Mouse (Mus musculus): ENCODE measurements around the gene Chst13. TPM values are rescaled to one million over a fixed set of nuclear protein-coding genes. Genes with fewer than 3 reads are reported as not detected.
A peak's percentile ranks its signal among the peaks of the same experiment; 100 is the strongest.

Chst13 gene
- 0.05 TPM for polyA plus RNA-seq (2012; fragmentation: generic; extraction: Trizol)
- long read RNA-seq, experiment 1, partial matches to known transcripts, result 0 of 1 reads
- long read RNA-seq, experiment 1, other reads (novel, unspliced or antisense), result 0 of 1 reads
- long read RNA-seq, experiment 2, partial matches to known transcripts, result 0 of 2 reads
- long read RNA-seq, experiment 2, other reads (novel, unspliced or antisense), result 0 of 2 reads

- peaks cover 2% of the 10 kb centered on the region for H3K27me3 ChIP-seq (ENCODE audit: control insufficient read depth, insufficient read depth, insufficient read length)
- TF ChIP-seq MYOD1 (IDR thresholded peaks at IDR 0.05; ENCODE audit: control insufficient read depth, insufficient read length, low read depth) (no peak), MAX (IDR thresholded peaks at IDR 0.05) (no peak), CTCF (IDR thresholded peaks at IDR 0.05; ENCODE audit: control insufficient read depth, insufficient read depth, insufficient read length) (no peak), USF1 (IDR thresholded peaks at IDR 0.05; ENCODE audit: low read depth) (no peak), CEBPB (IDR thresholded peaks at IDR 0.05; ENCODE audit: low read depth) (no peak), MYOG (IDR thresholded peaks at IDR 0.05; ENCODE audit: control insufficient read depth, extremely low read depth, insufficient read length) (no peak), FOSL1 (IDR thresholded peaks at IDR 0.05; ENCODE audit: insufficient read depth, low read length, poor library complexity, severe bottlenecking) (no peak)
- H3K4me3 ChIP-seq (ENCODE audit: insufficient read depth, poor library complexity, severe bottlenecking), result no peak within 1 kb of the TSS
These were observed at the start of gene Chst13 for GRCm38 (mm10) chr6:90324991-90325390. TSS of gene Chst13 (minus strand) at chr6:90325185.

GRCm38 (mm10) chr6:90374647-90375046 is 49.7 kb upstream of the Chst13 start:
- Histone ChIP-seq H3K79me3 (ENCODE audit: low read depth) (peaks cover 10% of the 10 kb centered on the region), H3K36me3 (ENCODE audit: control insufficient read depth, insufficient read depth) (peaks cover 65% of the 10 kb centered on the region), H3ac (ENCODE audit: control insufficient read depth, insufficient read length, low read depth) (no peak overlapping the region), H3K4me3 (ENCODE audit: insufficient read depth, poor library complexity, severe bottlenecking) (no peak overlapping the region), H3K27me3 (ENCODE audit: control insufficient read depth, insufficient read depth, insufficient read length) (no peaks in the 10 kb centered on the region), H3K79me2 (ENCODE audit: control insufficient read depth, insufficient read depth) (peaks cover 28% of the 10 kb centered on the region)
- TF ChIP-seq USF1 (IDR thresholded peaks at IDR 0.05; ENCODE audit: low read depth), result no peak
- TF ChIP-seq MAX (IDR thresholded peaks at IDR 0.05), result no peak
- TF ChIP-seq CEBPB (IDR thresholded peaks at IDR 0.05; ENCODE audit: low read depth), result no peak
- TF ChIP-seq FOSL1 (IDR thresholded peaks at IDR 0.05; ENCODE audit: insufficient read depth, low read length, poor library complexity, severe bottlenecking), result no peak
- TF ChIP-seq CTCF (IDR thresholded peaks at IDR 0.05; ENCODE audit: control insufficient read depth, insufficient read depth, insufficient read length), result no peak
- TF ChIP-seq MYOD1 (IDR thresholded peaks at IDR 0.05; ENCODE audit: control insufficient read depth, insufficient read length, low read depth), result no peak
- TF ChIP-seq MYOG (IDR thresholded peaks at IDR 0.05; ENCODE audit: control insufficient read depth, extremely low read depth, insufficient read length), result no peak

More at GRCm38 (mm10) chr6:90324991-90325390, at the start of gene Chst13:
- Histone ChIP-seq H3K36me3 (ENCODE audit: control insufficient read depth, insufficient read depth) (no peaks in the 10 kb centered on the region), H3K79me2 (ENCODE audit: control insufficient read depth, insufficient read depth) (no peaks in the 10 kb centered on the region), H3K79me3 (ENCODE audit: low read depth) (no peaks in the 10 kb centered on the region), H3ac (ENCODE audit: control insufficient read depth, insufficient read length, low read depth) (no peak within 1 kb of the TSS)

- no peaks in the 10 kb centered on the region for H3K27me3 ChIP-seq (ENCODE audit: control insufficient read depth, insufficient read depth, insufficient read length)
- peak overlapping the region; percentile 66 for H3K4me3 ChIP-seq (ENCODE audit: insufficient read depth, poor library complexity, severe bottlenecking)
- no peak for TF ChIP-seq CTCF (IDR thresholded peaks at IDR 0.05; ENCODE audit: control insufficient read depth, insufficient read depth, insufficient read length)
- TF ChIP-seq MYOG (IDR thresholded peaks at IDR 0.05; ENCODE audit: control insufficient read depth, extremely low read depth, insufficient read length), result no peak
- TF ChIP-seq MAX (IDR thresholded peaks at IDR 0.05), result no peak
- no peak for TF ChIP-seq FOSL1 (IDR thresholded peaks at IDR 0.05; ENCODE audit: insufficient read depth, low read length, poor library complexity, severe bottlenecking)
- no peak for TF ChIP-seq MYOD1 (IDR thresholded peaks at IDR 0.05; ENCODE audit: control insufficient read depth, insufficient read length, low read depth)
- TF ChIP-seq USF1 (IDR thresholded peaks at IDR 0.05; ENCODE audit: low read depth), result no peak
- TF ChIP-seq CEBPB (IDR thresholded peaks at IDR 0.05; ENCODE audit: low read depth), result no peak
- H3ac ChIP-seq (ENCODE audit: control insufficient read depth, insufficient read length, low read depth), result peak overlapping the region; percentile 69
- H3K36me3 ChIP-seq (ENCODE audit: control insufficient read depth, insufficient read depth), result peaks cover 24% of the 10 kb centered on the region
- H3K79me3 ChIP-seq (ENCODE audit: low read depth), result peaks cover 10% of the 10 kb centered on the region
- H3K79me2 ChIP-seq (ENCODE audit: control insufficient read depth, insufficient read depth), result peaks cover 30% of the 10 kb centered on the region
These were observed 45.0 kb upstream of the Chst13 start for GRCm38 (mm10) chr6:90369725-90370553.

- Histone ChIP-seq H3K27me3 (ENCODE audit: control insufficient read depth, insufficient read depth, insufficient read length) (no peaks in the 10 kb centered on the region), H3ac (ENCODE audit: control insufficient read depth, insufficient read length, low read depth) (peak within 1 kb of the TSS; percentile 69), H3K79me3 (ENCODE audit: low read depth) (peaks cover 10% of the 10 kb centered on the region), H3K79me2 (ENCODE audit: control insufficient read depth, insufficient read depth) (peaks cover 30% of the 10 kb centered on the region), H3K4me3 (ENCODE audit: insufficient read depth, poor library complexity, severe bottlenecking) (peak within 1 kb of the TSS; percentile 66), H3K36me3 (ENCODE audit: control insufficient read depth, insufficient read depth) (peaks cover 18% of the 10 kb centered on the region)
- no peak for TF ChIP-seq MYOG (IDR thresholded peaks at IDR 0.05; ENCODE audit: control insufficient read depth, extremely low read depth, insufficient read length)
- peak; percentile 49 for TF ChIP-seq MAX (IDR thresholded peaks at IDR 0.05)
- peak; percentile 34 for TF ChIP-seq USF1 (IDR thresholded peaks at IDR 0.05; ENCODE audit: low read depth)
These were observed 44.2 kb upstream of the Chst13 start, which contains the start of gene Zxdc for GRCm38 (mm10) chr6:90368976-90369724. TSS of gene Zxdc (plus strand) at chr6:90369492.

GRCm38 (mm10) chr6:90363301-90363700 is 38.3 kb upstream of the Chst13 start:
- Histone ChIP-seq H3K4me3 (ENCODE audit: insufficient read depth, poor library complexity, severe bottlenecking) (no peak overlapping the region), H3K79me2 (ENCODE audit: control insufficient read depth, insufficient read depth) (no peaks in the 10 kb centered on the region), H3K79me3 (ENCODE audit: low read depth) (no peaks in the 10 kb centered on the region), H3K27me3 (ENCODE audit: control insufficient read depth, insufficient read depth, insufficient read length) (no peaks in the 10 kb centered on the region), H3K36me3 (ENCODE audit: control insufficient read depth, insufficient read depth) (no peaks in the 10 kb centered on the region), H3ac (ENCODE audit: control insufficient read depth, insufficient read length, low read depth) (no peak overlapping the region)
- TF ChIP-seq CEBPB (IDR thresholded peaks at IDR 0.05; ENCODE audit: low read depth), result no peak
- TF ChIP-seq CTCF (IDR thresholded peaks at IDR 0.05; ENCODE audit: control insufficient read depth, insufficient read depth, insufficient read length), result no peak
- no peak for TF ChIP-seq MYOG (IDR thresholded peaks at IDR 0.05; ENCODE audit: control insufficient read depth, extremely low read depth, insufficient read length)
- TF ChIP-seq MYOD1 (IDR thresholded peaks at IDR 0.05; ENCODE audit: control insufficient read depth, insufficient read length, low read depth), result no peak
- TF ChIP-seq MAX (IDR thresholded peaks at IDR 0.05), result no peak
- TF ChIP-seq FOSL1 (IDR thresholded peaks at IDR 0.05; ENCODE audit: insufficient read depth, low read length, poor library complexity, severe bottlenecking), result no peak
- TF ChIP-seq USF1 (IDR thresholded peaks at IDR 0.05; ENCODE audit: low read depth), result no peak
